Mouse (Mus musculus) spleen, adult 12 weeks (tissue): ENCODE data around the gene Ppp1r11.

Source experiments
- DNase-seq: peaks from one replicate; pipeline ENCODE4 v3.0.0; 2022; ENCODE audit warnings: low spot score

Ppp1r11 gene

GRCm38 (mm10) chr17:36961125-36961524, 9.6 kb upstream of the Ppp1r11 start:
- no peak for DNase-seq

GRCm38 (mm10) chr17:36958884-36959283, 7.3 kb upstream of the Ppp1r11 start:
- DNase-seq, result no peak

- peak; percentile 80 for DNase-seq
Measured at GRCm38 (mm10) chr17:36957999-36958743, 6.6 kb upstream of the Ppp1r11 start, which contains the start of the genes Znrd1 and Znrd1as. TSS of gene Znrd1 (minus strand) at chr17:36958559. TSS of gene Znrd1as (plus strand) at chr17:36958592.

- no peak for DNase-seq
Measured at GRCm38 (mm10) chr17:36953062-36953461, 1.5 kb upstream of the Ppp1r11 start.

- no peak for DNase-seq
Measured at GRCm38 (mm10) chr17:36952631-36953030, 1.1 kb upstream of the Ppp1r11 start.

GRCm38 (mm10) chr17:36949265-36949664, 2.3 kb downstream of the Ppp1r11 start:
- no peak for DNase-seq

GRCm38 (mm10) chr17:36948286-36948685, 3.3 kb downstream of the Ppp1r11 start:
- no peak for DNase-seq

GRCm38 (mm10) chr17:36947051-36947819, 4.3 kb downstream of the Ppp1r11 start:
- DNase-seq, result no peak

GRCm38 (mm10) chr17:36944121-36944775, 7.3 kb downstream of the Ppp1r11 start:
- DNase-seq, result no peak

- DNase-seq, result no peak
Measured at GRCm38 (mm10) chr17:36943691-36944090, 7.8 kb downstream of the Ppp1r11 start.

GRCm38 (mm10) chr17:36942791-36943471, 8.6 kb downstream of the Ppp1r11 start, which contains the start of gene Rnf39:
TSS of gene Rnf39 (plus strand) at chr17:36942918.
- no peak for DNase-seq

GRCm38 (mm10) chr17:36942391-36942790, 9.2 kb downstream of the Ppp1r11 start:
- no peak for DNase-seq

GRCm38 (mm10) chr17:36938056-36938455, 13.5 kb downstream of the Ppp1r11 start:
- no peak for DNase-seq

GRCm38 (mm10) chr17:36931806-36932205, 19.7 kb downstream of the Ppp1r11 start:
- DNase-seq, result no peak

GRCm38 (mm10) chr17:36931130-36931529, 20.4 kb downstream of the Ppp1r11 start:
- no peak for DNase-seq

- no peak for DNase-seq
Measured at GRCm38 (mm10) chr17:36930233-36930632, 21.3 kb downstream of the Ppp1r11 start.

- DNase-seq, result no peak
Measured at GRCm38 (mm10) chr17:36929236-36929932, 22.2 kb downstream of the Ppp1r11 start.

GRCm38 (mm10) chr17:36927496-36928120, 23.9 kb downstream of the Ppp1r11 start:
- DNase-seq, result no peak

- DNase-seq, result no peak
Measured at GRCm38 (mm10) chr17:36923491-36923890, 28.1 kb downstream of the Ppp1r11 start.

- DNase-seq, result no peak
Measured at GRCm38 (mm10) chr17:36922715-36923114, 28.8 kb downstream of the Ppp1r11 start.

- no peak for DNase-seq
Measured at GRCm38 (mm10) chr17:36920239-36920638, 31.3 kb downstream of the Ppp1r11 start.
